Mouse (Mus musculus): ENCODE results near the gene Ifit2.

The Ifit2 gene

GRCm38 (mm10) chr19:34550534-34551223 lies at the start of gene Ifit2:
TSS of gene Ifit2 (plus strand) at chr19:34550694.
- peak; percentile 44 to 71 for DNase-seq (ENCODE audit: low spot score in 2 of 2)

- DNase-seq (ENCODE audit: low spot score in 2 of 2) = peak; percentile 18 to 31
These were observed 49.7 kb upstream of the Ifit2 start for GRCm38 (mm10) chr19:34500763-34501162.

GRCm38 (mm10) chr19:34505161-34505721 lies 45.3 kb upstream of the Ifit2 start:
- DNase-seq (ENCODE audit: low spot score in 2 of 2) = no peak

GRCm38 (mm10) chr19:34510717-34511116 lies 39.8 kb upstream of the Ifit2 start:
- no peak for DNase-seq (ENCODE audit: low spot score in 2 of 2)

- DNase-seq (ENCODE audit: low spot score in 2 of 2) = no peak
These were observed 39.0 kb upstream of the Ifit2 start for GRCm38 (mm10) chr19:34511528-34511927.

GRCm38 (mm10) chr19:34515681-34516080 lies 34.8 kb upstream of the Ifit2 start:
- DNase-seq (ENCODE audit: low spot score in 2 of 2) = no peak

- no peak for DNase-seq (ENCODE audit: low spot score in 2 of 2)
These were observed 34.1 kb upstream of the Ifit2 start for GRCm38 (mm10) chr19:34516346-34516745.

GRCm38 (mm10) chr19:34517197-34517596 lies 33.3 kb upstream of the Ifit2 start:
- no peak for DNase-seq (ENCODE audit: low spot score in 2 of 2)

GRCm38 (mm10) chr19:34517812-34518594 lies 32.5 kb upstream of the Ifit2 start:
- no peak for DNase-seq (ENCODE audit: low spot score in 2 of 2)

- DNase-seq (ENCODE audit: low spot score in 2 of 2) = no peak
These were observed 31.7 kb upstream of the Ifit2 start for GRCm38 (mm10) chr19:34518786-34519185.

- DNase-seq (ENCODE audit: low spot score in 2 of 2) = no peak
These were observed 30.8 kb upstream of the Ifit2 start for GRCm38 (mm10) chr19:34519646-34520045.

GRCm38 (mm10) chr19:34520051-34520450 lies 30.4 kb upstream of the Ifit2 start:
- DNase-seq (ENCODE audit: low spot score in 2 of 2) = no peak

GRCm38 (mm10) chr19:34521361-34521760 lies 29.1 kb upstream of the Ifit2 start:
- no peak for DNase-seq (ENCODE audit: low spot score in 2 of 2)

- no peak for DNase-seq (ENCODE audit: low spot score in 2 of 2)
These were observed 28.5 kb upstream of the Ifit2 start for GRCm38 (mm10) chr19:34521978-34522377.

GRCm38 (mm10) chr19:34523106-34523725 lies 27.3 kb upstream of the Ifit2 start:
- no peak for DNase-seq (ENCODE audit: low spot score in 2 of 2)

GRCm38 (mm10) chr19:34524646-34525045 lies 25.8 kb upstream of the Ifit2 start:
- DNase-seq (ENCODE audit: low spot score in 2 of 2) = no peak

GRCm38 (mm10) chr19:34526321-34526923 lies 24.1 kb upstream of the Ifit2 start:
- no peak for DNase-seq (ENCODE audit: low spot score in 2 of 2)

- peak; percentile 87 to 89 for DNase-seq (ENCODE audit: low spot score in 2 of 2)
These were observed 23.4 kb upstream of the Ifit2 start, which contains the start of gene Lipa for GRCm38 (mm10) chr19:34526941-34527682. TSS of gene Lipa (minus strand) at chr19:34527474.

- no peak for DNase-seq (ENCODE audit: low spot score in 2 of 2)
These were observed 18.3 kb upstream of the Ifit2 start for GRCm38 (mm10) chr19:34532061-34532751.

- DNase-seq (ENCODE audit: low spot score in 2 of 2) = no peak
These were observed 11.1 kb upstream of the Ifit2 start for GRCm38 (mm10) chr19:34539422-34539821.

All from frontal cortex, postnatal 10 days (tissue).